Mouse (Mus musculus): ENCODE data around the gene Atp11b.

The Atp11b gene

DNA sequence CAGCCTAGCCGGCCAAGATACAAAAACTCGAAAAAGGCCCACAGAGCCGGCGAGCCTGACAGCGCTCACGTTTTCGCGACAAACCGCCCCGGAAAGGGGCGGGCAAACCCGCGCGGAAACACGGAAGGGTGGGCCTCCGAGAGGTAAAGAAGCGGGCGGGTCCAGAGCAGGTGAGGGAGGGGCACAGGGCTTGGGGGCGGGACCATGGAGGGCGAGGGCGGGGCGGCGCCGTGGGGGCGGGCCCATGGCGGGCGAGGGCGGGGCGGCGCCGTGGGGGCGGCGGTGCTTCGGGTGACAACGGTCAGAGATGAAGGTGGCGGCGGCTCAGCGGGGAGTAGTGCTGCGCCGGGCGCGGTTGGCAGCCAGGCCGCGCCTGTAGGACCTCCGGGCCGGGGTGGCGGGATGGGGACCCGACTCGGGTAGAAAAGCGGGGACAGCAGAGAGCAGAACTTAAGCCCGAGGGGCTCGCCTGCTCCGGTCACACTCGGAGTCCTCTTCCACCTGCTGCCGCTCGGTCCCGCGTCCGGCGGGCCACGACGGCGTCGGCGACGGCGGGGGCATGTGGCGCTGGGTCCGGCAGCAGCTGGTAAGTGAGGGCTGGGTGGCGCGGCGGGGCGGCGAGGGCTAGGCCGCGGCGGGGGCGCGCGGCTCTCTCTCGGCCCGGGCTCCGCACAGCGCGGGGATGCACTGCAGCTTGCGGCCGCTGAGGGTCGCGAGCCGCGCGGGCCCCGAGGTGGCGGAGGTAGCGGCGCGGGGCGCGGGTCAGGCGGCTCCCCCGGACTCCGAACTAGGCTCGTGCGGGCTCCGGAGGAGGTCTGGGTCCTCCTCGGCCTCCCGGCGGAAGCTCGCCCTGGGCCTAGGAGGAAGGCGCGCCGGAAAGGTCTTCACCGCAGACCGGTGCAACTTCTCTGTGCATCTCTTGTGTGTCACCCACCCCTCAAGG lies at the start of gene Atp11b:
Gene Atp11b (plus strand): TSS at position 282 of the 943 bp plus-strand sequence.
- DNase-seq (ENCODE audit: low read depth in 1 of 2, low spot score in 2 of 2) = peak; percentile 32 to 41

- no peak for DNase-seq (ENCODE audit: low read depth in 1 of 2, low spot score in 2 of 2)
Measured at GRCm38 (mm10) chr3:35704328-35704613, 49.6 kb upstream of the Atp11b start.

DNA sequence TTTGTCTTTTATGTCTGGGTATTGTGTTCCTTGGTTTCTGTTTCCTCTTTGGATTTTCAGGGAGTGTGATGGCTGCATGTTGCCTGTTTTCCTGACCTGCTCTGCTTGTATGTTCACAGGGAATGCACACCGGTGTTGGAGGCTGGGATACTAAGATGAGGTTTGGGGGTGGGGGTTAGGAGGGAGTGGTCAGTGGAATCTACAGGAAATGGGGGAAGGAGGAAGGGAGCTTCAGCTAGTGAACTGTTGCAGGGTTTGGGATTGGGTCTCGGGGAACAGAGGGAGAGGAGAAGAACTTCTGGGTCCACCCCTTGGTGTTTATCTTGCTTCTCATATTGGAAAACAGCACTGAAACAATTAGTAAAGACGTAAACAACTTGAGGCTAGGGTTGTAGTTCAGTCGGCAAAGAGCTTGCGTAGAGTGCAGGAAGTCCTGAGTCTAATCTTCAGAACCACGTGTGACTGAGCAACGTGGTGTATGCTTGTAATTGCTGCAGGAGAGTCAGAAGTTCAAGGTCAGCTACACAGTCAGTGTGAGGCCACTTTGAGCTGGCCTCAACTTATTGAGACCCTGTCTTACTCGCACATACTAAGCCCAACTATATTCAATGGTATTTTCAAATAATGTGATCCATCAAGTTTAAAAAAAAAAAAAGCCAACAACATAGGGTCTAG lies 34.2 kb upstream of the Atp11b start:
- no peak for DNase-seq (ENCODE audit: low read depth in 1 of 2, low spot score in 2 of 2)

DNA sequence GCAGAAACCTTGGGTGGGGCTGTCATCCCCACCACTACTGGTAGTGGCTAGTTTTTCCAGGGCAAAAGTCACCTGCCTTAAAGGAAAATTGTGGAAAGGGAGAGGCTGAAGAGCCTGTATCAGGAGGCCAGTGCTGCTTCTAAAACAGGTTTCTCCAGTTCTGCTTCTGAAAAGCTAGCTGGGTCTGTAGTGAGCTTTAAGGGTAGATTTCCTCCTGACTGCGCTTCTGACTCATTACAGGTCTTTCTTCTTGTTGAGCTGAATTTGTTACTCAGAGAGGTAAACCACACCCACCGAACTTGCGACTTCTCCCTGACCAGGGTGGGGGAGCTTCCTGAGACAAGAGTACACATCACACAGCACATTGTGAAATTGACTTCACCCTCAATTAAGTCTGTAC lies 33.1 kb upstream of the Atp11b start:
- DNase-seq (ENCODE audit: low read depth in 1 of 2, low spot score in 2 of 2) = peak; percentile 28 to 51

GRCm38 (mm10) chr3:35721818-35722446 lies 32.0 kb upstream of the Atp11b start:
- DNase-seq (ENCODE audit: low read depth in 1 of 2, low spot score in 2 of 2) = no peak

DNA sequence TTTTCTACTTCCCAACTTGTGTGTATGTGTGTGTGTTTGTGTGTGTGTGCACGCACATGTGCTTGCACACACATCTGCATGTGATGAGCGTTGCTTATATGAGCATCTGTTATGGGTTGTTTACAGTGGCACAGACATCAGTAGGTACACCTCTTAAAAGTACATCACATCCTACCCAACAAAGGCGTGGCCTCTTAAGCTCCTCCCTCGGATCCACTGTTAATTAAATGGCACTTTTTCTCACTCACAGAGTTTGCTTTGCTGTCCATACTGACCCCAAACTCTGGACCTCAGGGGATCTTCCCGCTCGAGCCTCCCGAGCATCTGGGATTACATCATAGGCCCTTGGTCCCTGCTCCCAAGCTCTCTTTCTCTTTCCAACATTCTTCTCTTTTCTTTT lies 31.1 kb upstream of the Atp11b start:
- DNase-seq (ENCODE audit: low read depth in 1 of 2, low spot score in 2 of 2) = no peak

DNA sequence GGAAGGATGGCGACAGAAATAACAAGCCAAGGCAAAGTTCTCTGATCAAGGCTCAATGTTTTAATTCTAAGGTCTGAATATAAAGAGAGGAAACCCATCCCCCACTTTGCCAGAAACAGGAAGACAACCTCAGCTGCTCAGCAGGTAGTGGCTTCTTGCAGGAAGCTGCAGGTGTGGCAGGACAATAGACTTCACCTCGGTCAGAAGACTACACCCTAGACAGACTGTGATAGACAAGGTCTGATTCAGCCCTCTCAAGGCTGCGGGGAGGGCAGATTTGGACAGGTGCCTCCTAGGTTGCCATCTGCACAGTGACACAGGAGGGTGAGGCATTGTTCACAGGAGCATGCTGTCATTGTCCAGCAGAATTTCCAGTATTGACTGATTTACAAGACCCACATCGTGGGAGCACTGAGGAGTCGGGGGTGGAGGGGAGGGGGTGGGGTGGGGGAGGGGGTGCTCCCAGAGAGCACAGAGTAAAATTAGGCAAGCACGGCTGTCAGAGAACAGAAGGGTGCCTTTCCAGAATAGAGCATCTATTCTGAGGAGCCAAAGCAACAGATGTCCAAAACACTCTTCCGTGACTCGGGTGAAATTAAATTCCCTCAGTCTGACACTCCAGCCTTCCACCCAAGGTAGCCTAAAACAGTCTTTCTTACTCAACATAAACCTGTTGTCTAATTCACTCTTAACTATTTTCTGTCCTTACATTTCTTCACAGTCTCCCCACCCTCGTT lies 30.2 kb upstream of the Atp11b start:
- DNase-seq (ENCODE audit: low read depth in 1 of 2, low spot score in 2 of 2) = no peak

GRCm38 (mm10) chr3:35725096-35725495 lies 28.8 kb upstream of the Atp11b start:
- no peak for DNase-seq (ENCODE audit: low read depth in 1 of 2, low spot score in 2 of 2)

GRCm38 (mm10) chr3:35726936-35727335 lies 27.0 kb upstream of the Atp11b start:
- no peak for DNase-seq (ENCODE audit: low read depth in 1 of 2, low spot score in 2 of 2)

DNA sequence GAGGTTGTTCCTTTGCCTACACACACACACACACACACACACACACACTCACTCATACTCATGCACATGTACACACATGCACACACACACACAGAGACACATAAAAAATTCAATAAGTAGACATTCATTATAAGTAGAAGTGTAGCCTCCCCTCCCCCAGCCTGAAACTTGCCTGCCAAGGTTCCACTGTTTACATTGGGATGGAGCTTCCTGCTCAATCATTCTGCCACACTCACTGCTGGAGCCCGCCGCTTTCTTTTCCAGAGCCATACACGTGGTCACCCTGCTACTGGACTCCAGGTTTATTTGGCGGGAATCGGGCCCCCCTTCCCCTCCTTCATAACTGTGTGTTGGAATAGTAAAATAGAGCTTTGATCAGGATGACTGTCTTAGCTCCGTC lies 24.4 kb upstream of the Atp11b start:
- DNase-seq (ENCODE audit: low read depth in 1 of 2, low spot score in 2 of 2) = no peak

GRCm38 (mm10) chr3:35731981-35732777 lies 21.7 kb upstream of the Atp11b start:
- peak; percentile 11 to 20 for DNase-seq (ENCODE audit: low read depth in 1 of 2, low spot score in 2 of 2)

GRCm38 (mm10) chr3:35732778-35733147 lies 21.1 kb upstream of the Atp11b start:
- DNase-seq (ENCODE audit: low read depth in 1 of 2, low spot score in 2 of 2) = no peak

GRCm38 (mm10) chr3:35734509-35734908 lies 19.4 kb upstream of the Atp11b start:
- no peak for DNase-seq (ENCODE audit: low read depth in 1 of 2, low spot score in 2 of 2)

DNA sequence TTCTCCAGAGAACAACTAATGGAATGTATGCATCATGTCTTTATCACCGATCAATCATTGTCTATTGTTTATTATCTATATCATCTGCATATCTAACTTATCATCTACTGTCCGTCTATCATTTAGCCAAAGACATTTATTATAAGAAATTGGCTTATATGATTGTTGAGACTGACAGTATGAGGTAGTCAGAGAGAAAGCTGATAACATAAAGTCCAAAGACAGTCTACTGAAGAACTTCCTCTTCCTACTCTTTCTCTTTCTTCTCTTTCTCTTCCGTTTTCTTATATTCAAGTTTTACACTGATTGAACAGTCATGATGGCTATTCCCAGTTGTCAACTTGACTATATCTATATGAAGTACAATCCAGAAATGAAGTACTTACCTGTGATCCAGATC lies 15.8 kb upstream of the Atp11b start:
- DNase-seq (ENCODE audit: low read depth in 1 of 2, low spot score in 2 of 2) = no peak

DNA sequence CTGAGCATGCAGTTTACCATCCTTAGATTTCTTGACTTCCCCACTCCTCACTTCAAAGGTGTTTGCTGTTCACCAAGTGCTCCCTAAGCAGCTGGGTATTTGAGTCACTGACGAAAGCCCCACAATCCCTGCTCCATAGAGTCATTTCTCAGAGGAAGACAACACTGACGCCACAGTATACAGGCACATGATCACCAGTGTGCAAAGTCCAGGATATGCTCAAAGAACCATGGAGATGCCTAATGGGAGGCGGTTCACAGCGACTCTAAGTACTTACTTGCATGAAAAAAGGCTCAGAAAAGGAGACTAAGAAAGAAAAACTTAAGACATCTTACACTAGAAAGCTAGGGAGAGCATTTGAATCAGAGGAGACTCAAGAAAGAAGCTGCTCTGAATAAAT lies 8.9 kb upstream of the Atp11b start:
- no peak for DNase-seq (ENCODE audit: low read depth in 1 of 2, low spot score in 2 of 2)

DNA sequence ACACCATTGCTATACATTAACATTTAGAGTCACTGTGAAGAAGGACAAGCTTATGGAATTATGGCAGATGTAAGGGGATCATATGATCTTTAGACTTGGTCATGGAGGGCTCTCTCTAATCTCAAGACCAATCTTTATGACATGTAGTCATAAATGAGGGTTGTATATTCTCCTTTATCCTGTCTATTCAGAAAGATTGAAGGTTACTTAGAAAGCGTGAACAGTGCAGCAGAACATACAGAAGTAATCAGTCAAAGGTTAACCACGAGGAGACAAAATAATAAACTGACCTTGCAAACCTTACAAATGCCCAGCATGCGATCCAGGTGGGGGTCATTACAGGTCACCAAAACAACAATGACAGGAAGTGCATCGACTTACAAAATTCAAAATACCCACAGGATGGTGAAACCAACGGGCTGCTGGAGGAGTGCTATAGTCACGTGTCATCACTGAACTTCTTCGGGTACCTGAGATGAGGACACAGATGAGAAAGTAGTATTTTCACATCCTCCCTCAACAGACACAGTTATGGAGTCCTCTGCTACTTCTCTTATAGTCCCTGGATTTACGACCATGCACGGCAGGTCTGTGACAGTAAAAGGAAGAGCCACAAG lies 7.0 kb upstream of the Atp11b start:
- DNase-seq (ENCODE audit: low read depth in 1 of 2, low spot score in 2 of 2) = no peak

- DNase-seq (ENCODE audit: low read depth in 1 of 2, low spot score in 2 of 2) = no peak
Measured at GRCm38 (mm10) chr3:35750286-35750685, 3.6 kb upstream of the Atp11b start.

GRCm38 (mm10) chr3:35751724-35752123 lies 2.2 kb upstream of the Atp11b start:
- DNase-seq (ENCODE audit: low read depth in 1 of 2, low spot score in 2 of 2) = no peak

DNA sequence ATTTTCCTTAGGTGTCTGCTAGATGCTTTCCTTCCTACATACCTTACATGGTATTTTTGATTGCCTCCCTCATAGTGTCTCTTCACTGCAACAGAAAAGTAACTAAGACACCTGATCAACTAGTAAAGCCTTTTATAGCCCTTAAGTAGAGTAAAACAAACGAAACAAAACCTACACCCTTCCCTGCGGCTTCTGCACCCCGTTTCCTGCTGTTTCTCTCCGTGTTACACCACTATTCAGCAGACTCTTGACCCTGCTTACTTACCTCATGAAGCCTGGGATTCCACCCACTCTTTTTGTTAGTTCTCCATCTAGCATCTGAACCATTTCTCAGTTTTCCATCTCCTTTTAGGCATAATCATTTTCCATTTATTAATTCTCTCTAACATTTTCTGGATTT lies 8.8 kb downstream of the Atp11b start:
- no peak for DNase-seq (ENCODE audit: low read depth in 1 of 2, low spot score in 2 of 2)

Data from monocyte, adult 2 months (primary cell).